Mouse (Mus musculus) kidney, adult 9 months (tissue): Measurements from ENCODE around the gene Slc25a38.

Experiments used
- DNase-seq: peaks from one replicate; pipeline ENCODE4 v3.0.0; 2022

Slc25a38 gene

DNA sequence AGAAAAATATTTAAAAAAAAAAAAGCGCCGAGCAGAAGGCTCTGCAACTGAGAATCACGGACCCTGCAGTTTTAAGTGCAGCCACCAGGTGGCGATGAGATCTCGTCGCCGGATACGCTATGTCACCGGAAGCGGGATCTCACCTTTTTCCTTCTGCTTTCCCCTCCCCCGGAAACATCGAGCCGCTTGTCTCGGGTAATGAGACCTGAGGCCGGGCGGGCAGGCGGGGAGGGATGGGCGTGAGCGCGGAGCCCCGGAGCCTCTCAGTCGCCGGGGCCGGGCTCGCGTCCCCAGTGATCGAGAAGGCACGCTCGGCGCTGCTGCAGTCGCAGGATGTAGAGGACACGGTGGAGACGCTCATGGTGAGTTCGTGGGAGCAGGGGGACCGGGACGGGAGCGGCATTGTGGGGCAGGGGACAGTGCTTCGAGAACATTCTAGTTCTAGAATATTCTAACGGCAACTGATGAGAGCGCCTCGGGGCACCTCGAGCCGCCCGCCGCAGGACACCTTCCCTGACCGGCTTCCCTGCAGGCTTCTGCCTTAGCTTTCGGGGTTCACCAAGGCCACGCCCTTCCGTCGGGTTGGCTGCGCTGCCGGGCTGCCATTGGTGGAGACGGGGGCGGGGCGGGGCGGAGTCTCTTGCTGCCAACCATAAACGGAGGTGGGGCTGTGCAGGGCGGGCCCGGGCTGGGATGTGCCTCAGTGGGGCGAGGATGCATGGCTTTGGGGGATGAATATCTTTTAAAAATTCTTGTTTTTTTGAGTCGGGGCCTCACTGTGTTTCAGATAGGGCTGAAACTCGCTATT is at the start of gene Slc25a38:
TSS of gene Slc25a38 (plus strand) at position 164 of the 808 bp plus-strand sequence.
- DNase-seq, result peak; percentile 97

DNA sequence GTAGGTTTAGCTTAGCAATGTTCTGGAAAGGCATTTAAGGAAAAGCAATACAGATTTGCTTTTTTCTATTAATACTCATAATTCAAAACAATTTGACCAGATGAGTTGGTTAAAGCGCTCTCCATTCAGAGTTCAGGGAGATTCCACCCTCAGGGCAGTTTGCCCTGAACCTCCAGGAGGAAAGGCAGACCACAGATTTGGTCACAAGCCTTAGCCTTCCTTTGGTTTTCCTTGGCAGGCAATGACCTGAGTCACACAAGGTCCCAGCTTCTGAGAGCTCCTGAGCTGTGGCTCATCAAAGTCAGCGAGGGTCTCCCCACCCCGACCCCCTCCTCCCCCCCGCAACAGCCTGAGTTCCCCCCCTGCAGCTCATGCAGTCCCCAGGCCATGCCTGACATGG is 45.9 kb upstream of the Slc25a38 start:
- DNase-seq, result no peak

DNA sequence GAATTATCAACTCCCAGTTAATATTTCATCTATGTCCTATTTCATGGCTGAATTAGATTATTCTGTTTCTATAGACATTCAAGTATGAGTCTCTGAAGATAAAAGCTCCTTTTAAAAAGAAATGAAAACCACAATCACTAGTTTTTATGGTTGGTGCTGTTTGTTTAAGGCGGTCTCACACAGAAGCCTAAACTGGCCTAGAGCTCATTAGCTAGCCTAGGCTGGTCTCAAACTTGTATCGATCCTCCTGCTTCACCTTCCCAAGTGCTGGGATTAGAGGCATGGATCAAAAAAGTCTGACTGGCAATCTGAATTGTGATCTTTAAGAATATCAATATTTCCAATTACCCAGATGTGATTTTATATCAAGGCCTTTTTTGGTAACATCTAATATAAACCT is 42.6 kb upstream of the Slc25a38 start:
- no peak for DNase-seq

DNA sequence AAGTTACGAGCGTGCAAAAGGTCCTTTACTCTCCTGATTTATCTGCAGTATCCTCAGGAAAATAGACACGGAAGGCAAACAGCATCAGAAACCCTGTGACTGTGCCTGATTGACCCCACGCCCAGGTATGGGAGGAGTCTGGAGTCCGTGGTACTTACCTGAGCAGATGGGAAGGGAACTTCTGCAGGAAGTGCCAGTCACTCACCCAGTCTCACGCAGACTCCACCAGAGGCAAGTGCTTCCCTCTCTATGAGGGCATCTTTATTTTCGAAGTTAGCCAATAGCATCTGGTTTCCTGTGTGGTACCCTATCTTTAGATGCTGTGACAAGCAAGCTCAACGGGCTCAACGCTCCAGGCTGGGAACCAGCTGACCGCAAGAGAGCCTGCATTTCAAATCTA is 42.1 kb upstream of the Slc25a38 start:
- peak; percentile 9 for DNase-seq

DNA sequence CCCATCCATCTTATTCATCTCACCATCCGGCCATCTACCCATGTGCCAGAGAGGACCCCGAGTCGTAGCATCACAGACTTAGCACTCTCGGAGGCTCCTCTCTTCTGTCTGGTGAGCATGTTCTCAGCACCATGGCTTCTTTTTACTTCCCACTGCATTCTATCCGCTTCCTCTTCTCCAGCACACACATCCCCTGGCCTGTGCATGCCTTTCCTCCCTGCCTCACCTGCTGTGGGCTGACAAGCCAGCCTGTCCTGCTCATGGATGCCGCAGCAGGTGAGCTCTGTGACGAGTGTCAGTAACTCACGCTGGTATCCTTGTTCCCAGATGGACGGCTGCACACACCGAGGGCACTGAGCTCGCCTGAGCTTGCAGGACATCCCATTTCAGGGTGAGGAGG is 40.4 kb upstream of the Slc25a38 start, which contains the start of gene Cx3cr1:
TSS of gene Cx3cr1 (minus strand) at position 101 of the 400 bp plus-strand sequence.
- DNase-seq, result no peak

DNA sequence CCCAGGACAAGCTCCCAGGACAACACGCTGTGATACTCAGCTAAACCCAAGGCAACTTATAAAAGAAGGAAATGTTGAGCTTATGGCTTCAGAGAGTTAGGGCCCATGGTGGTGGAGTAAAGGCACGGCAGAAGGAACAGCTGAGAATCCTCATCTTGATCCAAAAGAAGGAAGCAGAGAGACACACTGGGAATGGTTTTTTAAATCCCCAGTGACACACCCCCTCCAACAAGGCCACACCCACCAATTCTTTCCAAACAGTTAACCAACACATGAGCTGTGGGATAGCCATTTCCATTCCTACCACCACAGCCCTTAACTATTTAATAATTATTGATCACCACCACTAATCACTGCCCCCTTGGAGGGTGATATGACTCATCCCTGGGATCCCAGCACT is 38.9 kb upstream of the Slc25a38 start:
- DNase-seq, result no peak

DNA sequence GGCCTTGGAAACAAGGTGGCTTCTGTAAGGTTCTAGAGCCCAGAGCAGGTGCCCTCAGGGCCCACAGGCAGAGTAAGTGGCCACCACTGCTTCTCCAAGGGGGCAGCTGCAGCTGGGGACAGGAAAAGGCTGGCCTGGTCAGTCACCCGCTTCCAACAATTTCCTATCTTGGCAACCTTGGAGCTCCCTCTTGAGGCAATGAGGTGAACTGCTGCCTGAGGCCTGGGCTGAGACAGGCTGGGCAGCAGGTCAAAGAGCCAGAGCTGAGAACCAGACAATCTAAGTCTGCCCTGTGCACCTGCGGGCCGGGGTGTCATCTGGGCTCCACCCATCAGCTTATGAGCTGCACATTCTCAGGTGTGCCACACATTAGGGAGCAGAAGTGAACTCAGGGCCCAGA is 37.0 kb upstream of the Slc25a38 start:
- peak; percentile 86 for DNase-seq

DNA sequence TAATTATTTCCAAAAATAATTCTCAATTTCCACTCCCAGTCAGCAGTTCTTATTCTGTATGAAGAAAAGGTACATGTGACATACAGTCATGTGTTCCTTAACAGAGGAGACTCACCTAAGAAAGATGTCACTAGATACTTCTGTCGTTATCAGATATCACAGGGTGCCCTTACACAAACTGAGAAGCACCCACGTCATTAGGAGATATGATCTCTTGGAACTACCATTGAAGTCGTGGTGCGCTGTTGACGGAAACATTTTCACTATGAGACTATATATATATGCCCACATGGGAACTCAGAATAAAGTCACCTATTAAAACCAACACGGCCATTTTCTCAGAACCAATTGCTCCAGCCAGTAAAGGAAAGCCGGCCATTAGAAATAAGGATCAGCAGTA is 35.7 kb upstream of the Slc25a38 start:
- DNase-seq, result no peak

DNA sequence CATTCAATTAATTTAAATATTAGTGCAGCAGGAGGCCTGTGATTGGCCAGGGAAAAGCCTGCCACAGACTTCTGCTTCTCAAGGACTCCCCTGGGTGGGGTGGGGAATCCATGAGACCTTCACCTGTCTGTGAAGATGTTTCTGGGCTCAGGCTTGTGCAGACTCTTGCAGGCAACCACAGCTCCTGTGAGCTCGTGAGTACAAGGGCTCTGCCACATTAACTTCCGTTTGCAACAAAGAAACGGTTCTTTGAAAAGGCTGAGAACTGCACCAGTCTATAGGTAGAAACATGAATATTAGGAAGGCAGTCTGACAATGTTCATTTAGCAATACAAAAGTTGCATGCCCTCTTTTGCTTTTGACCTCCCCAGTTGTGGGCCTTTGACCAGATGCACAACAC is 31.9 kb upstream of the Slc25a38 start:
- no peak for DNase-seq

DNA sequence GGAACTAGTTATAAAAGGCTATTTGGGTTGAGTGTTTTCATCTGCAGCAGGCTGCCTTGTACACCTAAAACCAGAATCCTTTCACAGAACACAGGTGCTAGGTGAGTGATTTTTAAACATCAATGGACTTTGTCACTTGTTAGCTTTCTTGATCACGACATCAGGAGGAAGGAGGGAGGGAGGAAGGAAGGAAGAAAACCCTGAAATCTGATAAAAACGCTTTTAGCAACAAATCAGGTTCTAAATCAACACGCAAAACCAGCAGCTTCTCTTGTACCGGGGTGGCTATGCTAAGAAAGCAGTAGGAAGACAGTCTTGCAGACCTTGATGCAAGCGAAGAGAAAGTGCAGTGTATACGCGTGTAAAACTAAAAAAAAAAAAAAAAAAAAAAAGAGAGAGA is 30.3 kb upstream of the Slc25a38 start:
- DNase-seq, result no peak

DNA sequence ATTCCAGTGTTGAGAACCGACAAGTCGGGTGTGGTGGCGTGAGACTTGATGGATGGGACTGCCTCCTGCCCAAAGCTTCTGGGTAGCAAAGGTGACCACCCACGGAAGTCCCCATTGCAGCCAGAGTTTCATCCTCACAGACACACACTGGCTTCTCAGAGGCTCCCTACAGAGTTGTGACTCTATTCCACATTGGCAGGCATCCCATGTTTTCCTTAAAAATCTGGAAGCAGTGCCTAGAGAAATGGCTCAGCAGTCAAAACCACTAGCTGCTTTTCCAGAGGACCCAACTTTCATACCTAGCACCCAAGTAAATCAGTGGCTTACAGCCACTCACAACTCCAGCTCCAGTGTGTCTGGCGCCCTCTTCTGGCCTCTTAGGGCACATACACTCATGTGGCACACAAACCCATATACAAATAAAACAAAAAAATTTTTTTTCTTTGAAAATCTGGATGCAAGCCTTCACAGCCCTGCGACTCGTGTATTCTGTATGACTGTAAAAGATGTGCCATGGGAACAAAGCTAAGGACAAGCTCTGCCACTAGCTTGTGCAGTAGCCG is 29.5 kb upstream of the Slc25a38 start:
- DNase-seq, result no peak

DNA sequence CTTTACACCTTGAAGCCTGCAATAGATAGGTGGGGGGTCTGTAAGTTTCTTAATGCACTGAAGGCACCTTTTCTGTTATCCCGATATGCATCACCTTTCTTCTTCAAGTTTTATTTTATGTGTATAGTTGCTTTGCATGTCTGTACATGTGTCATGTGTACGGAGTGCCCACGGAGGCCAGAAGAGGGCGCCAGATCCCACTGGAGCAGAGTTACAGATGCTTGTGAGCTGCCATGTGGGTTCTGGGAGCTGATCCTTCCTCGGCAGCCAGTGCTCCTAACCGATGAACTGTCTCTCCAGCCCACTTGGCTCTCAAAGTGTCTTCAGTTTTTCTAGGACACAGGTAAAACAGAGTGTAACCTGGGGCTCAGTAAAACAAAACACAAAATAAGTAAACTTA is 28.9 kb upstream of the Slc25a38 start:
- no peak for DNase-seq

DNA sequence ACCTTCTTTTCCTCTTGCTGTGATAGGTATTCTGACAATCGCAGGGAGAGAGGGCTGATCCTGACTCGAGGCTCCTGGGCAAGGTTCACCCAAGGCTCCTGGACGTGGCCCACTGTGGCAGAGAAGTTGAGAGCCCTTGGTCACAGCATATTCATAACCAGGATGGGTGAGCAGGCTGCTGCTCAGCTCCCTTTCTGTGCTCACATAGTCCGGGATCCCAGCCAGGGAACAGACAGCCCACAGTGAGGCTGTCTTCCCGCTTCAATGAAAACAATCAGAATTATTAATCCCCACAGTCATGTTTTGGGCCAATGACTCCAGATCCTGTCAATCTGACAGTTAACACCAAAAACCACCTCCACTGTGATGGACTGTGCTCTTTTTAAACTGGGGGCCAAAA is 28.2 kb upstream of the Slc25a38 start:
- no peak for DNase-seq

DNA sequence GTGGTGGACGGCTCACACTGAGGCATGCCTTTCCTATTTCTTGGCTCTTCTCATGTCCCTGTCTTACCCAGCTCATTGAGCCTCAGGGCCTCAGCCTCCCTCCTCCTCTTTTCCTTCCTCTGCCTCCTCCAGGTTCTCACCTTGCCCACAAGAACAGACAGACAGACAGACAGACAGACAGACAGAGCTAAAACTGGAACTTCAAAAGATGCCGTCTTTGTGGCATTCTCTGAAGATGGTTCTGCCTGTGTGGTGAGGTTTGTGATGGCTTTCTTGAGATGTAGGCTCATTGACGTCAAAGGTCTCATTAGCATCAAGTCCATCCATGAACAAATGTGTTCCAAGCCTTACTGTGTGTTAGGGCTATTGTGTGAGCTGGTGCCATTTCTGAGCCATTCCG is 27.5 kb upstream of the Slc25a38 start:
- no peak for DNase-seq

DNA sequence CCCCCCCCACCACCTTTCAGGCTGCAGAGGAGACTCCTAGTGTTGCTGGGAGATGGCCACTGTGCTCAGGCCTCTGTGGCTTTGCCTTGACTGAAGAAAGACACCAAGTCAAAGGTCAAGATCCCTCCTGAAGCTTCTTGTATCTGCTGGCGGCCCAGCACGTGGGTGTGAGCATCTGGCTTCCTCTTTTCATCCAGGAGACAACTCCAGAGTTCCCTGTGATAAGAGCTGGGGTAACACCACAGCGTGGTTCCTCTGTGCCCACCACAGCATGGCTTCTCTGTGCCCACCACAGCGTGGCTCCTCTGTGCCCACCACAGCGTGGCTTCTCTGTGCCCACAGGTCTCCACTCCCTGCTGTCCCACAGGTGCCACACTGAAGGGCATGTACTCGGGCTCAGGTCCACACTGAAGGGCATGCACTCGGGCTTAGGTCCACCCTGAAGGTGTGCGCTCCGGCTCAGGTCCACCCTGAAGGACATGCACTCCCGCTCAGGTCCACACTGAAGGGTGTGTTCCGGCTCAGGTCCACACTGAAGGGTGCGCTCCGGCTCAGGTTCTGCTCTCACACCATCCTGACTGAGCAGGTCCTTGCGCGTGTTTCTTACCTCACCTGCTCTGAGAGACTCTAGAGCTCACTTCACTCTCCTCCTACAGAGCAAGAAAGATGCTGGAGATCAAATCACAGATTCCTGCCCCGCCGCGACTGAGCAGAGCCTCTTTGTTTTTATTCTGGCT is 26.8 kb upstream of the Slc25a38 start:
- no peak for DNase-seq

DNA sequence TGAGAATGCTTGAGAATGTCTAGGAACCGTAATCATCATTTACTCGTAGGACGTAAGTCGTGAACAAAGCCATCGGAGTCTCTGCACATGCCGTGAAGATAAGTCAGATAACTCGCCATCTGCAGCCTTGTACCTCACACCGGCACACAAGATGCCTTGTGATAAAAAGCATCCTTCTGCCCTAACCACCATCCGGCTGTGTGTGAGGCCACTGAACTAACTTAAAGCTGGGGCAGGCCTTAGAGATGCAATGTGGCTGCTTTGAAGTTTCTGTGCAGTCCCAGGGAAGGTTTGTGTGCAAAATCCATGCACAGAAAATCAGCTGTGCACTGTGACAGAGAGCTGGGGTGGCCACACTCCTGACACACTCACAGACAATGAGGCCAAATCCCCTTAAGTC is 25.8 kb upstream of the Slc25a38 start:
- DNase-seq, result no peak

DNA sequence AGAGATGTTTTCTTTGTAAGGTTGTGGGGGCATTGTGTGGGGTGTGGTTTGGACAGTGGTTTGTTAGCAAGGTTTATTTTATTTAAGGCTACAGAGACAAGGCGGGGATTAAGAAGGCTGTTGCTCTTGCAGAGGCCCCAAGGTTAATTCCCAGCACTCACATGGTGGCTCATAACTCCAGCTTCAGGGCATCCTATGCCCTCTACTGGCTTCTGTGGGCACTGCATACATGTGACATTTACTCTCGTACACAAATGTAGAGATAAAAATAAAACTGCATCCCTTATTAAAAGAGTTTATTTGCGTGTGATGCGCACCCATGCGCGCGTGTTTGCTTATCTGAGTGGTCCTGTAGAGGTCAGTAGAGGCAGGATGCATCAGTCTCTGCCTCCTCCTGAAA is 21.0 kb upstream of the Slc25a38 start:
- no peak for DNase-seq

DNA sequence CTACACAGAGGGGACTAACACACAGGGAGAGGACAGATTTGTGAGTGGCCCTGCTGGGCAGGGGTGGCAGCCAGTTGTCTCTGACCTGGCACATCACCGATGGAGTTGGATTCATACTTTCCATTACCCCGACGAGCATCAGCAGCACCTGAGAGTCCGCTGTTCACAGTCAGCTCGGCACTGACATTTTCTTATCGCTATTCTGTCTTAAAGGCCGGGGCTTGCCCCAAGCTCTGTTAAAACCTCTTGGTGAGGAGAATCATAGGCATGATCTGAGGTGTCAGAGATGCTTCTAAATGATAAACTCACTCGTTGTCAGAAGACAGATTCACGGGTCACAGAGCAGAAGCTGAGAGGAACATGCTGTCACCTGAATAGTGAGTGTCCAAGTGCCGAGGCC is 19.1 kb upstream of the Slc25a38 start:
- DNase-seq, result no peak

DNA sequence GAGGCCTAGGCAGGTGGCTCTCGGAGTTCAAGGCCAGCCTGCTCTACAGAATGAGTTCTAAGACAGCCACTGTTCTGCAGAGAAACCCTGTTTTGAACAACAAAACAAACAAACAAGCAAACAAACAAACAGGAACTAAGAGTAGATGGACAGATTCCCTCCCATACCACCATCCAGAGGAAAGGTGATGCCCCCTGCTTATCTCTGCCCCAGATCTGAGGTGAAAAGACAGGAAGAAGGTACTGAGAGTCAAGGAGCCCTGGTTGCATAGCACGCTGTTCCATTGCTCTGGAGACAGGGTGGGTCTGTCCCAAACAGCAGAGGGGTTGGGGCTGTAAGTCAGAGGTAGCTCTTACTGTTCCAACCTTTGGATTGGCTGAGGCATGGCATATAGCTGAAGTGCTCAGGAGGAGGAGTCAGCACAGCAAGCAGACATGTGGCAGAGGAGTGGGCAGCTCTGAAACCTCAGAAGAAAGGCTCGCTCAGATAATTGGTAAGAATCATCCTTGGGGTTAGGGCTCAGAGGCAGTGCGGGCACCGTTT is 18.4 kb upstream of the Slc25a38 start, which contains the start of gene Ccr8:
TSS of gene Ccr8 (plus strand) at position 419 of the 543 bp plus-strand sequence.
- no peak for DNase-seq

DNA sequence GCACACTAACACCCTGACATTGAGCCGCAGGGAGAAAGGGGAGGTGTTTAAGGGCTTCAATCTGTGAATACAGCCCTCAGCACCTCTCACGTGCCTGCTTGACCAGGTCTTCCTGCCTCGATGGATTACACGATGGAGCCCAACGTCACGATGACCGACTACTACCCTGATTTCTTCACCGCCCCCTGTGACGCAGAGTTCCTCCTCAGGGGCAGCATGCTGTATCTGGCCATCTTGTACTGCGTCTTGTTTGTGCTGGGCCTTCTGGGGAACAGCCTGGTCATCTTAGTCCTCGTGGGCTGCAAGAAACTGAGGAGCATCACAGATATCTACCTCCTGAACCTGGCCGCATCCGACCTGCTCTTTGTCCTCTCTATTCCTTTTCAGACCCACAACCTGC is 16.5 kb upstream of the Slc25a38 start:
- DNase-seq, result no peak

DNA sequence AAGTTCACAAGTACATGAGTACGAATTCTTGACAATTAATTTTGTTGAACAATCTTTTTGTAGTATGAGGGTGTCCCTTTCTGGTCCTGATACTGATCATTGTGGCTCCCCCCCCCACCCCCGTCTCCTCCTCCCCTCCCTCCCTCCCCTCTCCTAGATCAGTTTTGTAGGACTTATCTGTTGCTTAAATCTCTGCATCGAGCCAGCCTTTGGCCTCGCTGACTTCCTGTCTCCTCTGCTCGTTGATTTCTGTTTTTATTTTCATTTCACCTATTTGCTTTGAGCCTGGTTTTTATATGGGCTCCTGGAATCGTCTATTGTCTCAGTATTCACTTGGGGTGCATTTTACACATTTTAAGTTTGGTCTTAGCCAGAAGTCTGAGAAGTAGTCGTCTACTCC is 14.3 kb upstream of the Slc25a38 start:
- DNase-seq, result no peak

DNA sequence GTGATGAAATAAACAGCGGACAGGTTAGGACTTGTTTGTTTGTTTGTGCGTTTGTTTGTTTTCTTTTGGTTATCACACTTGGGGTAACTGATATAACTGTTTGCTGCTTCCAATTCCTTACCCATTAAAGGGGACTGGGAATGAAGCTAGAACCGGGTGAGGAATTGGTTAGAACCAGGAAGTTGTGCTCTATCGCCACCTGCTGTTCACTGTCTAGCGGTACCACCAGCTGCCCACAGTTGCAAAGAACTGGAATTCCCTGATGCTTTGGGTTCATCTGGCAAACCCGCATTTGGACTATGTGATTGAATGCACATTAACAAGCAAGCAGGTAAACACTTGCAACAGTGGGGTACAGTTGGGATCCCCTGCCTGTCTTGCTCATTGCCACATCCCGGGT is 11.5 kb upstream of the Slc25a38 start:
- DNase-seq, result peak; percentile 64

DNA sequence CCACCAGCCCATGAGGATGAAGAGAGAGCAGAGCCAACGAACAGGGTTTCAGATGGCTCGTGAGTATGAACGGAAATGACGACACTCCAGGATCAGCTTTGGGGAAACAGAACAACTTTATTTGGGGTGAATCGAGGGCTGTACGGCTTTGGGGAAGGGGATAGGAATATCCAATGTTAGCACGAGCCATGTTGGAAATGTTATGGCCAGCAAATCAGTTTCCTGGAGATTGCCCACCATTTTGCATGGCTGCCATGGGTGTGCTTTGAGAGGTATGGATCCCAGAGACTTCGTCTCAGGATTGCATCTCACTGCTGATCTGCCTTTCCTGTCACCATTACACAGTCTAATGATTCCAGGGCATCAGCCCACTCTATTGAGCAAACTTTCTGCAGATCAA is 10.9 kb upstream of the Slc25a38 start:
- no peak for DNase-seq

DNA sequence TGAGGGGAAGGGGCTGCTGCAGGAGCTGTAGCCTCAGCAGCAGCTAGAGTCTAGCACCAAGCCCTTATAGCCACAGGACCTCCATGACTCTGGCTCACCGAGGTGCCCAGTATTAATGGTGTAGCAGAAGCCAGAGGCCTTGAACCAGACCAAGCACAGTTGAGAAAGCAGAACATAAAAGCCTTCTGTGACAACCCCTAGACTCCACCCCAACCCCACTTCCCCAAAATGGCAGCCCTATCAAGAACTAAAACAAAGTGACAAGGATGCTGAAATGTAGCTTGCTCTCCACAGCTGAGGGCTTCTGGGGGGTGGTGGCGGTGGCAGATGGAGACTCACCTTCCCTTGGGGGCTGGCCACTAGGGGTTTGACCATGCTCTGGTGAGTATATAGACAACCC is 9.0 kb upstream of the Slc25a38 start:
- DNase-seq, result no peak
